Mouse (Mus musculus) cerebellum, adult 2 months (tissue): Measurements from ENCODE around the gene Prkcsh.

Experiments
- CTCF ChIP-seq: fragments of 200-500 bp; IDR thresholded peaks from 2 replicates; pipeline ENCODE4 v1.5.1; 2011; ENCODE audit warnings: low read depth, mild to moderate bottlenecking, control low read depth, low read length, moderate library complexity, borderline replicate concordance; ENCODE audit not compliant: insufficient read depth
- POLR2A ChIP-seq: fragments of 200-500 bp; IDR thresholded peaks from 2 replicates; pipeline ENCODE4 v1.6.1; 2011; ENCODE audit warnings: low read length, control low read depth, borderline replicate concordance; ENCODE audit not compliant: insufficient read depth

- TF ChIP-seq POLR2A (no peak), CTCF (no peak)
These were observed 32.9 kb downstream of the Prkcsh start for GRCm38 (mm10) chr9:22035300-22036044.
